Mouse (Mus musculus) ES-E14 (cell line): ENCODE measurements at regions not wholly inside any gene's neighbourhood (a gene's known extent, or its start where the extent isn't known, plus 50 kb on each side); places are given as distances from the start of the nearest gene placed in this dataset.

Experiments
- CHD2 ChIP-seq: IDR thresholded peaks from 2 replicates; pipeline ENCODE4 v1.6.1; 2014; ENCODE audit warnings: mild to moderate bottlenecking, low read depth, low read length, inconsistent platforms
- HCFC1 ChIP-seq: IDR thresholded peaks from 2 replicates; pipeline ENCODE4 v1.6.1; 2012; ENCODE audit warnings: low read length, inconsistent platforms, borderline replicate concordance; ENCODE audit not compliant: insufficient read depth
- MAFK ChIP-seq: IDR thresholded peaks from 2 replicates; pipeline ENCODE4 v1.6.1; 2014; ENCODE audit warnings: mild to moderate bottlenecking, low read depth, low read length, inconsistent platforms; ENCODE audit not compliant: insufficient read depth

GRCm38 (mm10) chr2:40223708-40224107, 997.5 kb upstream of the Ppp6c start:
- TF ChIP-seq CHD2 (no peak), MAFK (no peak), HCFC1 (no peak)
